Mouse (Mus musculus): ENCODE measurements around the gene Ucn2. TPM values are rescaled to one million over a fixed set of nuclear protein-coding genes. Genes with fewer than 3 reads are reported as not detected.

The Ucn2 gene
- polyA plus RNA-seq, 1 experiment from 2014 or later: not detected

DNA sequence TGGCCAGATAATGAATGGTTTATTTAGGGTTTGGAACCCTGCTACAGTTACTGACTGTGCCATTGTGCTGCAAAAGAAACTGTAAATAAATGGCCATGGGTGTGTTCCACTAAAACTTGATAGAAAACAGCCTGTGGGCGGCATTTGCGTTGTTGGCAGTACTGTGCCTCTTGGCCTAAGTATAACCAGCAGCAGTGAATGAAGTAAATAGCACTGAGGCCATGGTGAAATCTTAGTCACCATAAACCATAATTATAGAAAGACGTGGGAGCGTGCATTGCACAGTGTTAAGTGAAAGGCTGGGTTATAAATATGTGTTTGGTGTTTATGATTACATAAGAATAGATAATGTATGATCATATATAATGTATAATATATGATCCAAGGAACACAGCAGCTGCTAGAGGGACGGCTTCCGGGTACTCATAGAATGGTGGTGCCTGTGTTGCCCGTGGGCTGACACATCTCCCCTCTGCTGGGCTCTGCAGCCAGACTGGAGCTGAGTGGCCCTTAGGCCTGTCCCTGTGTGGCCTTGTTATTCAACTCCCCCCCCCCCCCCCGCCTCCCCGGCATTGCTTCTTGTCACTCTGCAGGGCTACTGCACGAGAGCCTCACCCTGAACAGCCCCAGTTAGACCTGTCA is 23.3 kb downstream of the Ucn2 start:
- WGBS (ENCODE audit: insufficient replicate concordance): 59% methylated on average over 9 of the region's 10 CpGs
- DNase-seq: no peak

DNA sequence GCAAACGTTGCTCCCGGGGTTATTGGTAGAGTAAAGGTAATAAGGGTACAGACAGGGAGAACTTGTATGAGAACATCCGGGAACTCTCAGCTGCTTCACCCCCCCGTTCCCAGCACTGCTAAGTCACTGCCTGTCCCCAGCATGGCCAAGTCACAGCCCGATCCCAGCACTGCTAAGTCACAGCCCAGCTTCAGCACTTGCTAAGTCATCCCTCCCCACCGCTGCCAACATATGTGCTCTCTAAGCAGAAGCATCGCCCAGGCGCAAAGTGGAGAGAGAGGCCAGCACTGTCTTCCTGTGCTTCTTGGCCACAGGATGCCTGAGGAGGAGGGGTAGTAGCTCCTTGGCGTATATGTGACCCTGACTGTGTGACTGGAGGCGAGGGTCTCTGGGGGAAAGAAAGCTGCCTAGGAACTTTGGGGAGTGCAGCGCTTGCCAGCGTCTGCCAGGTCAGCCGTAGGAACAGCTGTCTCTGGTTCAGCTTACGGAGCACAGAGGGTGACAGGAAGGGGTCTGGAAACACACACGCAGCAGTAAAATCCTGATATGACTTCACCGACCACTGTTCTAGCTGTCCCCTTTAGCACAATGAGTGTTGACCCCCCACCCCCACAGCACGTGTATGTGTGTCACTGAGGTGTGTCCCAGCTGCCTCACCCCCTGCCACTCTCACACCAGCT is 24.0 kb downstream of the Ucn2 start:
- no peaks in the 10 kb centered on the region for H3K4me1 ChIP-seq (ENCODE audit: insufficient read depth)
- WGBS (ENCODE audit: insufficient replicate concordance): 22% methylated on average over 17 of the region's 17 CpGs
- DNase-seq: peak; percentile 55
- H3K27ac ChIP-seq (ENCODE audit: low read depth): no peak overlapping the region
- no peaks in the 10 kb centered on the region for H3K27me3 ChIP-seq (ENCODE audit: insufficient read depth, low read length)
- H3K4me3 ChIP-seq (ENCODE audit: low read depth, low read length): no peak overlapping the region
- no peaks in the 10 kb centered on the region for H3K9me3 ChIP-seq (ENCODE audit: low read length)
- H3K4me2 ChIP-seq (ENCODE audit: low read depth, low read length): 0 out of 2 replicates have a peak overlapping the region, but pooled peaks have one; percentile 11
- no peak overlapping the region for H3K9ac ChIP-seq (replicated peaks)
- H3K36me3 ChIP-seq (replicated peaks; ENCODE audit: insufficient read depth, low read length): peaks cover 2% of the 10 kb centered on the region; the same call in 1 of the 2 replicates
- ATAC-seq: peak; percentile 90
- TF ChIP-seq CTCF (IDR thresholded peaks at IDR 0.05; ENCODE audit: low read depth) (no peak), EP300 (IDR thresholded peaks at IDR 0.05; ENCODE audit: low read depth) (no peak)

More for the DNA sequence above, 23.3 kb downstream of the Ucn2 start:
- Histone ChIP-seq H3K27me3 (ENCODE audit: insufficient read depth, low read length) (no peaks in the 10 kb centered on the region), H3K36me3 (replicated peaks; ENCODE audit: insufficient read depth, low read length) (peaks cover 2% of the 10 kb centered on the region; the same call in 1 of the 2 replicates), H3K9me3 (ENCODE audit: low read length) (no peaks in the 10 kb centered on the region), H3K4me3 (ENCODE audit: low read depth, low read length) (no peak overlapping the region), H3K9ac (replicated peaks) (no peak overlapping the region), H3K4me1 (ENCODE audit: insufficient read depth) (no peaks in the 10 kb centered on the region), H3K27ac (ENCODE audit: low read depth) (no peak overlapping the region), H3K4me2 (ENCODE audit: low read depth, low read length) (no peak overlapping the region)
- TF ChIP-seq EP300 (IDR thresholded peaks at IDR 0.05; ENCODE audit: low read depth) (no peak), CTCF (IDR thresholded peaks at IDR 0.05; ENCODE audit: low read depth) (no peak)
- peak; percentile 11; the same call in 1 of the 2 replicates for ATAC-seq

DNA sequence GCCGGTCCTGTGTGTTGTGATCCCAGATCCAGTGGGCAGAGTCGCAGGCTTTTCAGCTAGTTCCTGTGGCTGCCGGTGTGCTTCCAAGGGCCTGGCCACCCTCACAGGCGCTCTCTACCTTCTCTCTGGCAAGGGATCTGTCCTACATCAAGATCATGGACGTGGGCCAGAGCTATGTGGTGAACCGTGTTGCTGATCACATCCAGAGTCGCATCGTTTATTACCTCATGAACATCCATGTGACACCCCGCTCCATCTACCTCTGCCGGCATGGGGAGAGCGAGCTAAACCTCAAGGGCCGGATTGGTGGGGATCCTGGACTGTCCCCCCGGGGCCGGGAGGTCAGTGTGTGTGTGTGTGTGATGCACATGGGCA is 24.5 kb downstream of the Ucn2 start:
- DNase-seq (no peak), ATAC-seq (no peak)
- Histone ChIP-seq H3K4me1 (ENCODE audit: insufficient read depth) (no peaks in the 10 kb centered on the region), H3K4me3 (ENCODE audit: low read depth, low read length) (no peak overlapping the region), H3K27ac (ENCODE audit: low read depth) (no peak overlapping the region), H3K9me3 (ENCODE audit: low read length) (no peaks in the 10 kb centered on the region), H3K4me2 (ENCODE audit: low read depth, low read length) (no peak overlapping the region), H3K36me3 (replicated peaks; ENCODE audit: insufficient read depth, low read length) (peaks cover 2% of the 10 kb centered on the region; the same call in 1 of the 2 replicates), H3K27me3 (ENCODE audit: insufficient read depth, low read length) (no peaks in the 10 kb centered on the region), H3K9ac (replicated peaks) (no peak overlapping the region)
- TF ChIP-seq CTCF (IDR thresholded peaks at IDR 0.05; ENCODE audit: low read depth) (no peak), EP300 (IDR thresholded peaks at IDR 0.05; ENCODE audit: low read depth) (no peak)
- 82% methylated on average over 14 of the region's 14 CpGs for WGBS (ENCODE audit: insufficient replicate concordance)

DNA sequence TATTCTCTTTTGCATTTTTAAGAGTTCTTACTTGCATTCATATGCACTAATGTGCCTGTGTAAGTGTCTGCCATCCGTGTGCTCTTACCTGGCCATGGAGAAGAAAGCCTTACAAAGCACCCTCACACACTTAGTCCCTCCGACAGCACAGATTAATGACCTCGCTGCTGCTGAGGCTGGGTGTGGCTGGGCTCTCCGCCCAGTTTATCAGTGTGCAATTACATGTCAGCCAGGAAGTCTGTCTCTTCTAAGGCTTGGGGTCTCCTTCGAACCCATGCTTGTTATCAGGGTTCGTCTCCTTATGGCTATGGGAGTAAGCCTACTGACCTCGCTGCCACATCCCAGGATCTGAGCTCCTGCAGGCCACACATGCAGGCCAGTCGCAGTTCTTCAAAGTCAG is 29.6 kb downstream of the Ucn2 start:
- Histone ChIP-seq H3K36me3 (replicated peaks; ENCODE audit: insufficient read depth, low read length) (peaks cover under 1% of the 10 kb centered on the region; the same call in 1 of the 2 replicates), H3K9ac (replicated peaks) (no peak overlapping the region), H3K4me1 (ENCODE audit: insufficient read depth) (no peaks in the 10 kb centered on the region), H3K27me3 (ENCODE audit: insufficient read depth, low read length) (no peaks in the 10 kb centered on the region), H3K4me3 (ENCODE audit: low read depth, low read length) (no peak overlapping the region), H3K27ac (ENCODE audit: low read depth) (no peak overlapping the region), H3K9me3 (ENCODE audit: low read length) (no peaks in the 10 kb centered on the region), H3K4me2 (ENCODE audit: low read depth, low read length) (no peak overlapping the region)
- ATAC-seq (no peak), DNase-seq (no peak)
- WGBS (ENCODE audit: insufficient replicate concordance): 52% methylated on average over 8 of the region's 8 CpGs
- no peak for TF ChIP-seq CTCF (IDR thresholded peaks at IDR 0.05; ENCODE audit: low read depth)
- no peak for TF ChIP-seq EP300 (IDR thresholded peaks at IDR 0.05; ENCODE audit: low read depth)

DNA sequence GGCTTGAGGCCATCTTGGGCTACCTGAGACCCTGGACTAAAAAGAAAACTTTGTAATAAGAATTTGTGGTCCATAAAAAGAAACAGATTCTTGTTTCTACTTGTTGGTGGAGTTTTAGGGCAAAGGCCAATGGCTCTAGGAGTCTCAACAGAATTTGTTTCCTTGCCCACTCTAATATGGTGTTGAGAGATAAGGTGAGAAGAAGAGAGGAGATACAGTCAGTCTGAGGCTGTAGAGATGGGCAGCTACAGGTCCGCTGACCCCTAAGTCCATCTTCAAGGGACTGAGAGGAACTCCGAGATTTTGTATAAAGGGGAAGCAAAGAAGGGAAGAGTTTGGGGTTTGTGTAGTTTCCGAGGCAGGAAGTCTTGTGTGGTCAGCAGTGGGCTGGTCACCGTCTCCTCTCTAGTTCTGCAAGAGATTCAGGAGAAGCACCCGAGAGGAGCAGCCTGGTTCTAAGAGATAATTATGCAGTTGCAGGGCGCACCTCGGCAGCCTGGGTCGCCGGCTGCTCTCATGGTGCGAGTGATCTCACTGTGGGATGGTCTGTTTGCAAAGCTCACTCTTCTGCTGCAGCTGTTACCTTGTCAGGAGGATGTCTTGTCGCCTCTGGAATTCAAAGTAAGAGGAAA is 31.3 kb downstream of the Ucn2 start:
- Histone ChIP-seq H3K9me3 (ENCODE audit: low read length) (no peaks in the 10 kb centered on the region), H3K36me3 (replicated peaks; ENCODE audit: insufficient read depth, low read length) (no peaks in the 10 kb centered on the region; the same call in 1 of the 2 replicates), H3K27ac (ENCODE audit: low read depth) (no peak overlapping the region), H3K9ac (replicated peaks) (no peak overlapping the region), H3K4me1 (ENCODE audit: insufficient read depth) (no peaks in the 10 kb centered on the region), H3K4me3 (ENCODE audit: low read depth, low read length) (no peak overlapping the region), H3K4me2 (ENCODE audit: low read depth, low read length) (0 out of 2 replicates have a peak overlapping the region, but pooled peaks have one; percentile 24), H3K27me3 (ENCODE audit: insufficient read depth, low read length) (no peaks in the 10 kb centered on the region)
- TF ChIP-seq EP300 (IDR thresholded peaks at IDR 0.05; ENCODE audit: low read depth) (no peak), CTCF (IDR thresholded peaks at IDR 0.05; ENCODE audit: low read depth) (no peak)
- ATAC-seq (peak; percentile 72), DNase-seq (no peak)
- WGBS (ENCODE audit: insufficient replicate concordance): 14% methylated on average over 11 of the region's 11 CpGs

DNA sequence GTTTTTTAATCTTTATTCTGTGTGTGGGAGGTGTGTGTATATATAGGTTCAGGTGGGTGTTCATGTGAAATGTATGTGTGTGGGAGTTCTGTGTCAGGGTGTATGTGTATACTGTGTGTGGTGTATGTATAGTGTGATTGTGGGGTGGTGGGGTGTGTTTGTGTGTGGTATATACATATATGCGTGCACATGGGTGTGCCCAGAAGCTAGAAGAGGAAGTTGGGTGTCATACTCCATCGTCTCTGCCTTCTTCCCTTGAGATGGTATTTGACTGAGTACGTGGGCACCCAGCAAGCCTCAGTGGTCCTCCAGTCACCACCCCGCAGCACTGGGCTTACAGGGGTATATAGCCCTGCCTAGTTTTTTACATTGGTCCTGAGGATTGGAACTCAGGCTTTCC is 35.6 kb downstream of the Ucn2 start:
- no peaks in the 10 kb centered on the region for H3K9me3 ChIP-seq (ENCODE audit: low read length)
- no peaks in the 10 kb centered on the region for H3K36me3 ChIP-seq (replicated peaks; ENCODE audit: insufficient read depth, low read length)
- WGBS (ENCODE audit: insufficient replicate concordance): 45% methylated on average over 4 of the region's 4 CpGs

More for the DNA sequence above, 35.6 kb downstream of the Ucn2 start:
- Histone ChIP-seq H3K4me3 (ENCODE audit: low read depth, low read length) (no peak overlapping the region), H3K27me3 (ENCODE audit: insufficient read depth, low read length) (no peaks in the 10 kb centered on the region), H3K9ac (replicated peaks) (no peak overlapping the region), H3K4me2 (ENCODE audit: low read depth, low read length) (no peak overlapping the region), H3K27ac (ENCODE audit: low read depth) (0 out of 2 replicates have a peak overlapping the region, but pooled peaks have one; percentile 34), H3K4me1 (ENCODE audit: insufficient read depth) (no peaks in the 10 kb centered on the region)
- ATAC-seq: no peak
- DNase-seq: no peak
- TF ChIP-seq CTCF (IDR thresholded peaks at IDR 0.05; ENCODE audit: low read depth) (no peak), EP300 (IDR thresholded peaks at IDR 0.05; ENCODE audit: low read depth) (no peak)
